Comparison of ENCODE assay signal across 10 mouse cellular contexts in genomic region chr11:103261671-103262411, GRCm38 (mm10). TPM values are rescaled to one million over a fixed set of nuclear protein-coding genes. Genes with fewer than 3 reads are reported as not detected.
DNase-seq lines count a peak whose midpoint lies in the region; ATAC-seq lines count a peak whose summit lies in the region.
"Had no signal": no experiment of that assay in that cellular context is flagged by ENCODE, and none has a peak within 500 bp of the region (broad histone marks: within the 10 kb centered on the region; RNA-seq: fewer than 3 reads in every experiment).

No protein-coding gene starts in this region.

- H3K4me1 ChIP-seq in intestine, embryonic 14.5 days (replicated peaks; ENCODE audit: control insufficient read depth, insufficient read depth, low read length) = peaks cover 33% of the 10 kb centered on the region
- H3K4me1 ChIP-seq in intestine, embryonic 15.5 days (replicated peaks) = peaks cover 29% of the 10 kb centered on the region
- H3K4me1 ChIP-seq in kidney, embryonic 16.5 days (ENCODE audit: insufficient read depth, low read length) = peaks cover 74% of the 10 kb centered on the region

- DNase-seq in intestine, embryonic 14.5 days (ENCODE audit: low spot score) = peak; percentile 59
- peak; percentile 55 for DNase-seq in adipocyte (ENCODE audit: low spot score)
- DNase-seq in heart, adult 9 months (ENCODE audit: low spot score in 2 of 2) = peak; percentile 77 to 78
- DNase-seq in thymus, postnatal 0 days (ENCODE audit: low spot score) = no peak
- DNase-seq in spleen, adult 18-20 months = no peak
- DNase-seq in thymus, adult 18-20 months = no peak
- DNase-seq: forebrain, postnatal 0 days had no signal

- no peaks in the 10 kb centered on the region for H3K9me3 ChIP-seq in intestine, embryonic 14.5 days (ENCODE audit: control insufficient read depth, low read length)
- H3K9me3 ChIP-seq in intestine, embryonic 15.5 days = no peaks in the 10 kb centered on the region
- H3K9me3 ChIP-seq in kidney, embryonic 16.5 days (ENCODE audit: low read length) = no peaks in the 10 kb centered on the region

- H3K36me3 ChIP-seq in intestine, embryonic 14.5 days (ENCODE audit: control insufficient read depth, insufficient read depth, low read length) = no peaks in the 10 kb centered on the region
- no peaks in the 10 kb centered on the region for H3K36me3 ChIP-seq in intestine, embryonic 15.5 days
- H3K36me3 ChIP-seq in kidney, embryonic 16.5 days (ENCODE audit: insufficient read depth, low read length) = no peaks in the 10 kb centered on the region

- no peak overlapping the region for H3K27ac ChIP-seq in intestine, embryonic 14.5 days (ENCODE audit: low read depth)
- no peak overlapping the region for H3K27ac ChIP-seq in intestine, embryonic 15.5 days
- H3K27ac ChIP-seq in kidney, embryonic 16.5 days (ENCODE audit: low read length) = peak overlapping the region; percentile 46; the same call in 1 of the 2 replicates
- H3K27ac ChIP-seq: liver, embryonic 14.5 days had no signal

- ATAC-seq in intestine, embryonic 14.5 days (replicated peaks; ENCODE audit: low FRiP score, low TSS enrichment, low read depth) = no peak
- ATAC-seq in intestine, embryonic 15.5 days = no peak
- ATAC-seq in kidney, embryonic 16.5 days (ENCODE audit: low FRiP score, low TSS enrichment) = no peak
- ATAC-seq: forebrain, postnatal 0 days had no signal

- WGBS in intestine, embryonic 14.5 days = 77% methylated on average over 7 of the region's 7 CpGs
- 84% methylated on average over 7 of the region's 7 CpGs for WGBS in intestine, embryonic 15.5 days
- 80% methylated on average over 7 of the region's 7 CpGs for WGBS in kidney, embryonic 16.5 days

- H3K4me3 ChIP-seq in intestine, embryonic 14.5 days (ENCODE audit: low read depth, low read length) = no peak overlapping the region
- no peak overlapping the region for H3K4me3 ChIP-seq in intestine, embryonic 15.5 days (replicated peaks)
- no peak overlapping the region for H3K4me3 ChIP-seq in kidney, embryonic 16.5 days (ENCODE audit: low read length)

- no peak overlapping the region for H3K4me2 ChIP-seq in intestine, embryonic 14.5 days (ENCODE audit: low read length)
- no peak overlapping the region for H3K4me2 ChIP-seq in intestine, embryonic 15.5 days (replicated peaks)
- peak overlapping the region; percentile 17 for H3K4me2 ChIP-seq in kidney, embryonic 16.5 days (replicated peaks; ENCODE audit: low read depth, low read length)

- no peak overlapping the region for H3K9ac ChIP-seq in intestine, embryonic 14.5 days (ENCODE audit: low read length)
- no peak overlapping the region for H3K9ac ChIP-seq in intestine, embryonic 15.5 days
- no peak overlapping the region for H3K9ac ChIP-seq in kidney, embryonic 16.5 days (replicated peaks; ENCODE audit: low read length)
- H3K9ac ChIP-seq: forebrain, postnatal 0 days; liver, embryonic 14.5 days had no signal

- no peaks in the 10 kb centered on the region for H3K27me3 ChIP-seq in intestine, embryonic 14.5 days (replicated peaks; ENCODE audit: control insufficient read depth, insufficient read depth, low read length)
- H3K27me3 ChIP-seq in intestine, embryonic 15.5 days (replicated peaks) = no peaks in the 10 kb centered on the region
- H3K27me3 ChIP-seq in kidney, embryonic 16.5 days (ENCODE audit: insufficient read depth, low read length) = no peaks in the 10 kb centered on the region

RNA-seq across cellular contexts. Expression of gene Map3k14, which starts 5.4 kb away (rescaled TPM):
- polyA plus RNA-seq in intestine, embryonic 14.5 days (2014; fragmentation: Nextera tagmentation; extraction: Ambion mirVana) = 3.7 and 3.9 TPM in 2 replicates
- polyA plus RNA-seq in intestine, embryonic 15.5 days (2015; fragmentation: Nextera tagmentation; extraction: Ambion mirVana) = 2.9 and 3.6 TPM in 2 replicates
- polyA plus RNA-seq in kidney, embryonic 16.5 days (2015; fragmentation: Nextera tagmentation; extraction: Ambion mirVana) = 5.3 and 6.7 TPM in 2 replicates
- 7.1 and 7.6 TPM in 2 replicates for polyA plus RNA-seq in thymus, postnatal 0 days (2015; fragmentation: Nextera tagmentation; extraction: Ambion mirVana)

RNA-seq across cellular contexts. Expression of gene Spata32, which starts 43.6 kb away (rescaled TPM):
- not detected in 2 replicates for polyA plus RNA-seq in intestine, embryonic 14.5 days (2014; fragmentation: Nextera tagmentation; extraction: Ambion mirVana)
- not detected in 2 replicates for polyA plus RNA-seq in intestine, embryonic 15.5 days (2015; fragmentation: Nextera tagmentation; extraction: Ambion mirVana)
- not detected in 2 replicates for polyA plus RNA-seq in kidney, embryonic 16.5 days (2015; fragmentation: Nextera tagmentation; extraction: Ambion mirVana)
- not detected in 2 replicates for polyA plus RNA-seq in thymus, postnatal 0 days (2015; fragmentation: Nextera tagmentation; extraction: Ambion mirVana)
- polyA plus RNA-seq: liver, embryonic 14.5 days had no signal

RNA-seq across cellular contexts. Expression of gene 1700023F06Rik, which starts 53.5 kb away (rescaled TPM):
- 1.3 and 1.4 TPM in 2 replicates for polyA plus RNA-seq in intestine, embryonic 14.5 days (2014; fragmentation: Nextera tagmentation; extraction: Ambion mirVana)
- 0.73 and 1.0 TPM in 2 replicates for polyA plus RNA-seq in intestine, embryonic 15.5 days (2015; fragmentation: Nextera tagmentation; extraction: Ambion mirVana)
- 0.27 and 0.82 TPM in 2 replicates for polyA plus RNA-seq in kidney, embryonic 16.5 days (2015; fragmentation: Nextera tagmentation; extraction: Ambion mirVana)
- 0.56 and 0.93 TPM in 2 replicates for polyA plus RNA-seq in thymus, postnatal 0 days (2015; fragmentation: Nextera tagmentation; extraction: Ambion mirVana)
- polyA plus RNA-seq: liver, embryonic 14.5 days had no signal

Comparison
In these comparisons a context has a peak if more than half of its experiments do, and no peak if none do; other contexts are left out.
1. DNase-seq: peak in intestine, embryonic 14.5 days (single experiment), adipocyte (single experiment) and heart, adult 9 months (2 of 2); none in thymus, postnatal 0 days (single experiment), spleen, adult 18-20 months (0 of 2) and thymus, adult 18-20 months (0 of 2).